Mouse (Mus musculus) erythroid progenitor cell, adult 5-6 weeks (primary cell): ENCODE results near the gene Urad. TPM values are rescaled to one million over a fixed set of nuclear protein-coding genes. Genes with fewer than 3 reads are reported as not detected.

Experiments used
- ATAC-seq: replicated peaks from 2 replicates; pipeline ENCODE4 v1.8.0; 2016; ENCODE audit warnings: moderate number of reproducible peaks, mild to moderate bottlenecking, moderate TSS enrichment, inconsistent platforms; ENCODE audit not compliant: poor library complexity, low FRiP score, severe bottlenecking
- total RNA-seq, 2 experiments: library from RNA; stranded (forward) in 1 of 2; stranded (reverse) in 1 of 2; fragments of 150-400 nt in 1 of 2; fragments of 186-747, 209-891 nt in 1 of 2; gene quantifications; 2 replicates each; pipeline versions ENCODE4 v1.2.3 to v1.2.4; 2015 to 2017; ENCODE audit warnings: low replicate concordance in 2 of 2

The Urad gene
- total RNA-seq, 2 experiments from 2014 or later: not detected

GRCm38 (mm10) chr5:147272046-147272807 lies 50.0 kb downstream of the Urad start:
- ATAC-seq: no peak

- no peak for ATAC-seq
These were observed 51.3 kb downstream of the Urad start for GRCm38 (mm10) chr5:147270673-147271655.

- no peak for ATAC-seq
These were observed 52.1 kb downstream of the Urad start, which contains the start of gene Pdx1 for GRCm38 (mm10) chr5:147269926-147270672. Pdx1 (plus strand) TSS chr5:147269959.

DNA sequence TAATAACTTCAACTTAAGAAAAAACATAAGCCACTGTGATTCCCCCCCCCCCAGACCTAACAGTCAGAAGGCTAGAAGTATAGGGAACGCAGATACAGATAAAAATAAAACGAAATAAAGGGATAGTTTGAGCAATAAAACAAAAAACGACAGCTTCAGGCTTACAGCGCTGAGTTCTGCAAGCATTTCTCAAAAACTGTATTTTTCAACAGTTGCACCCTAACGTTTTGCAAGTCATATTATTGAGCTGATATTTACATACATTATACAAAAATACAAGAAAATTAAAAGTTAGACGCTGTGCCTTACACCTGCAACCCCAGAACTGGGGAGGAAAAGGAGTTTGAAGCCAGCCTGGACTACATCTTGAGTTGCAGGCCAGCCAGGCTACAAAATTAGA lies 52.9 kb downstream of the Urad start:
- no peak for ATAC-seq

- ATAC-seq: no peak
These were observed 53.5 kb downstream of the Urad start for GRCm38 (mm10) chr5:147268728-147269127.

GRCm38 (mm10) chr5:147267434-147267833 lies 54.8 kb downstream of the Urad start:
- no peak for ATAC-seq

Other genes starting within 250 kb of the Urad start
- 0.42 and 1.4 TPM in 2 replicates for gene Lnx2, start 245.9 kb downstream of the Urad start, total RNA-seq (2015; ENCODE audit: low replicate concordance)
- gene Lnx2, start 245.9 kb downstream of the Urad start, total RNA-seq (2017; ENCODE audit: low replicate concordance): 1.3 and 1.7 TPM in 2 replicates
- 42.8 and 43.2 TPM in 2 replicates for gene Polr1d, start 245.4 kb downstream of the Urad start, total RNA-seq (2015; ENCODE audit: low replicate concordance)
- gene Polr1d, start 245.4 kb downstream of the Urad start, total RNA-seq (2017; ENCODE audit: low replicate concordance): 17.5 and 41.8 TPM in 2 replicates
- not detected in 2 replicates for gene Gsx1, start 133.7 kb downstream of the Urad start, total RNA-seq (2015; ENCODE audit: low replicate concordance)
- not detected in 2 replicates for gene Gsx1, start 133.7 kb downstream of the Urad start, total RNA-seq (2017; ENCODE audit: low replicate concordance)
- gene Pdx1, start 52.5 kb downstream of the Urad start, total RNA-seq (2015; ENCODE audit: low replicate concordance): not detected in 2 replicates
- gene Pdx1, start 52.5 kb downstream of the Urad start, total RNA-seq (2017; ENCODE audit: low replicate concordance): not detected in 2 replicates
- gene Cdx2, start 15.2 kb downstream of the Urad start, total RNA-seq (2015; ENCODE audit: low replicate concordance): not detected in 2 replicates
- gene Cdx2, start 15.2 kb downstream of the Urad start, total RNA-seq (2017; ENCODE audit: low replicate concordance): not detected in 2 replicates
- gene Flt3, start 78.0 kb upstream of the Urad start, total RNA-seq (2015; ENCODE audit: low replicate concordance): 1.4 and 2.1 TPM in 2 replicates
- gene Flt3, start 78.0 kb upstream of the Urad start, total RNA-seq (2017; ENCODE audit: low replicate concordance): 0.45 and 2.3 TPM in 2 replicates
- gene Pan3, start 107.7 kb upstream of the Urad start, total RNA-seq (2015; ENCODE audit: low replicate concordance): 317 and 399 TPM in 2 replicates
- gene Pan3, start 107.7 kb upstream of the Urad start, total RNA-seq (2017; ENCODE audit: low replicate concordance): 157 and 205 TPM in 2 replicates